Mouse (Mus musculus) CD4-positive naive resting alpha-beta T cell, adult 76 days (primary cell): ENCODE results near the gene Cib1. TPM values are rescaled to one million over a fixed set of nuclear protein-coding genes. Genes with fewer than 3 reads are reported as not detected.

ENCODE experiments used
- total RNA-seq: library from RNA; stranded (reverse); gene quantifications from one replicate; pipeline ENCODE4 v1.2.4, GENCODE M21; 2023

Gene Cib1
- 45.7 TPM for total RNA-seq

GRCm38 (mm10) chr7:80232489-80233029 lies at the start of gene Cib1, which contains the start of gene Gdpgp1:
TSS of gene Cib1 (minus strand) at chr7:80232813.
TSS of gene Gdpgp1 (plus strand) at chr7:80232865.

GRCm38 (mm10) chr7:80268897-80269750 lies 36.5 kb upstream of the Cib1 start, which contains the start of gene Vps33b:
TSS of gene Vps33b (plus strand) at chr7:80269649.

GRCm38 (mm10) chr7:80260625-80261371 lies 28.2 kb upstream of the Cib1 start, which contains the start of gene Ngrn:
TSS of gene Ngrn (plus strand) at chr7:80261215.

GRCm38 (mm10) chr7:80246148-80246721 lies 13.6 kb upstream of the Cib1 start, which contains the start of gene Ttll13:
TSS of gene Ttll13 (plus strand) at chr7:80246376.

GRCm38 (mm10) chr7:80186531-80187296 lies 45.9 kb downstream of the Cib1 start, which contains the start of gene Sema4b:
TSS of gene Sema4b (plus strand) at chr7:80186841.

Other genes starting within 250 kb of the Cib1 start
- gene Zfp710, start 208.0 kb downstream of the Cib1 start, total RNA-seq, result 36.6 TPM
- 35.5 TPM for gene Idh2, start 117.4 kb downstream of the Cib1 start, total RNA-seq
- 47.7 TPM for gene Sema4b, start 46.0 kb downstream of the Cib1 start, total RNA-seq
- 4.7 TPM for gene Gdpgp1, start 52 bp upstream of the Cib1 start, total RNA-seq
- gene Ttll13, start 13.6 kb upstream of the Cib1 start, total RNA-seq, result 1.1 TPM
- 13.7 TPM for gene Ngrn, start 28.4 kb upstream of the Cib1 start, total RNA-seq
- gene Vps33b, start 36.8 kb upstream of the Cib1 start, total RNA-seq, result 28.5 TPM
- gene Prc1, start 61.6 kb upstream of the Cib1 start, total RNA-seq, result 3.7 TPM
- gene Rccd1, start 91.6 kb upstream of the Cib1 start, total RNA-seq, result 32.3 TPM
- gene Unc45a, start 108.2 kb upstream of the Cib1 start, total RNA-seq, result 152 TPM
- gene Hddc3, start 110.3 kb upstream of the Cib1 start, total RNA-seq, result 5.2 TPM
- 116 TPM for gene Man2a2, start 138.6 kb upstream of the Cib1 start, total RNA-seq
- gene Fes, start 155.1 kb upstream of the Cib1 start, total RNA-seq, result 11.7 TPM
- gene Furin, start 172.6 kb upstream of the Cib1 start, total RNA-seq, result 80.8 TPM